ENCODE assay signal across 8 mouse cellular contexts in the genomic region with DNA sequence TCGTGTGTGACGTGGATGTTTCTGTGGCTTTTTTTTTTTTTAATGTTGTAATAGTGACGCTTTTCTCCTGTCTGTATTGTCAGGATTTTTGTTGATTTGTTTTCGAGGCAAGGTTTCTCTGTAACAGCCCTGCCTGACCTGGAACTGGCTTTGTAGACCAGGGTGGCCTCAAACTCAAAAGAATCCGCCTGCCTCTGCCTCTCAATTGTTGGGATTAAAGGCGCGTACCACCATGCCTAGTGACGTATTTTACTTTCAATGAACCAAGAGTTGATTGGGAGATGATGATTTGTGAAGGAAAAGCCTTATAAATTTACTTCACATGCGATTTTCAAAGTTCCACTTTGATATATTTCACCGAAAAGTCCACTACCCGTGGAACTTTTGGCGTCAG. TPM values are rescaled to one million over a fixed set of nuclear protein-coding genes. Genes with fewer than 3 reads are reported as not detected.
DNase-seq lines count a peak whose midpoint lies in the region; ATAC-seq and TF ChIP-seq lines count a peak whose summit lies in the region.

A gene (minus strand): TSS at position 216 of the 394 bp plus-strand sequence.

- WGBS in hindbrain, embryonic 15.5 days: 25% methylated on average over 12 of the region's 12 CpGs
- 14% methylated on average over 12 of the region's 12 CpGs for WGBS in liver, postnatal 0 days (ENCODE audit: insufficient replicate concordance)

- no peaks in the 10 kb centered on the region for H3K9me3 ChIP-seq in erythroblast, embryonic 14.5 days (ENCODE audit: control insufficient read depth, low read length)
- H3K9me3 ChIP-seq in hindbrain, embryonic 15.5 days: no peaks in the 10 kb centered on the region
- no peaks in the 10 kb centered on the region for H3K9me3 ChIP-seq in liver, postnatal 0 days (ENCODE audit: low read length)

- H3K4me3 ChIP-seq in erythroblast, embryonic 14.5 days (replicated peaks): peak within 1 kb of the TSS; percentile 95
- H3K4me3 ChIP-seq in hindbrain, embryonic 15.5 days: peak within 1 kb of the TSS; percentile 97
- H3K4me3 ChIP-seq in liver, postnatal 0 days (ENCODE audit: low read depth, low read length): peak within 1 kb of the TSS; percentile 85

- H3K9ac ChIP-seq in hindbrain, embryonic 15.5 days: peak within 1 kb of the TSS; percentile 99
- peak within 1 kb of the TSS; percentile 99 for H3K9ac ChIP-seq in liver, postnatal 0 days (replicated peaks)

- DNase-seq in layer of hippocampus, adult 18-20 months (ENCODE audit: low spot score in 2 of 2): no peak
- DNase-seq in layer of hippocampus, adult 9-10 months (ENCODE audit: low spot score): no peak
- DNase-seq in adrenal gland, adult 2 months: no peak
- no peak for DNase-seq in liver, postnatal 0 days
- DNase-seq in cerebellum, postnatal 25 days: no peak
- DNase-seq in lung, adult 18-20 months: no peak

- H3K27me3 ChIP-seq in erythroblast, embryonic 14.5 days (ENCODE audit: control insufficient read depth): no peaks in the 10 kb centered on the region
- H3K27me3 ChIP-seq in hindbrain, embryonic 15.5 days: no peaks in the 10 kb centered on the region
- H3K27me3 ChIP-seq in liver, postnatal 0 days (ENCODE audit: insufficient read depth, low read length): no peaks in the 10 kb centered on the region

- H3K4me2 ChIP-seq in hindbrain, embryonic 15.5 days: peak within 1 kb of the TSS; percentile 83
- peak within 1 kb of the TSS; percentile 84 for H3K4me2 ChIP-seq in liver, postnatal 0 days (ENCODE audit: low read depth, low read length)

- TF ChIP-seq EP300 in liver, postnatal 0 days (IDR thresholded peaks at IDR 0.05; ENCODE audit: low read depth): no peak

- no peaks in the 10 kb centered on the region; the same call in none of the 2 replicates for H3K36me3 ChIP-seq in erythroblast, embryonic 14.5 days (ENCODE audit: control insufficient read depth)
- peaks cover 5% of the 10 kb centered on the region; the same call in 1 of the 2 replicates for H3K36me3 ChIP-seq in hindbrain, embryonic 15.5 days
- H3K36me3 ChIP-seq in liver, postnatal 0 days (replicated peaks; ENCODE audit: insufficient read depth, low read length): no peaks in the 10 kb centered on the region

- peak within 1 kb of the TSS; percentile 100 for H3K27ac ChIP-seq in hindbrain, embryonic 15.5 days (replicated peaks)
- H3K27ac ChIP-seq in liver, postnatal 0 days (ENCODE audit: low read depth): peak within 1 kb of the TSS; percentile 100

- ATAC-seq in hindbrain, embryonic 15.5 days (ENCODE audit: low FRiP score, low read depth): no peak
- no peak for ATAC-seq in liver, postnatal 0 days

- peaks cover 42% of the 10 kb centered on the region for H3K4me1 ChIP-seq in erythroblast, embryonic 14.5 days (ENCODE audit: control insufficient read depth)
- peaks cover 42% of the 10 kb centered on the region for H3K4me1 ChIP-seq in hindbrain, embryonic 15.5 days (replicated peaks)
- peaks cover 22% of the 10 kb centered on the region for H3K4me1 ChIP-seq in liver, postnatal 0 days (ENCODE audit: insufficient read depth)

- no peak for TF ChIP-seq CTCF in liver, postnatal 0 days (IDR thresholded peaks at IDR 0.05; ENCODE audit: low read depth)

RNA-seq across cellular contexts. Expression of the gene that starts here (rescaled TPM):
- total RNA-seq in layer of hippocampus, adult 18-20 months (2021): 10 to 100 TPM; 15.4 to 19.6 TPM
- 10 to 100 TPM; 14.9 to 22.3 TPM for total RNA-seq in adrenal gland, adult 2 months (2021)
- polyA plus RNA-seq in adrenal gland, adult 2 months (2012; rRNA removed): 1.9 and 4.1 TPM in 2 replicates
- 0.64 and 0.83 TPM in 2 replicates for polyA plus RNA-seq in erythroblast, embryonic 14.5 days (2012)
- polyA plus RNA-seq in hindbrain, embryonic 15.5 days (2015; fragmentation: Nextera tagmentation; extraction: Ambion mirVana): 37.3 and 45.1 TPM in 2 replicates
- polyA plus RNA-seq in liver, postnatal 0 days (2015; fragmentation: Nextera tagmentation; extraction: Ambion mirVana): 12.6 and 13.2 TPM in 2 replicates
